Mouse (Mus musculus) stomach, postnatal 0 days (tissue): ENCODE data around the gene Alkbh4.
"Not testable (repeated sequence)": the region's sequence is repeated elsewhere in the genome, so short reads cannot be mapped to it uniquely, and the experiment has no call there.

Source experiments
- CTCF ChIP-seq: IDR thresholded peaks from 2 replicates; pipeline ENCODE4 v1.5.1; 2016; ENCODE audit warnings: antibody characterized with exemption, low read depth, mild to moderate bottlenecking, moderate library complexity
- EP300 ChIP-seq: optimal IDR thresholded peaks from 2 replicates; pipeline ENCODE3; 2016; ENCODE audit warnings: antibody characterized with exemption

DNA sequence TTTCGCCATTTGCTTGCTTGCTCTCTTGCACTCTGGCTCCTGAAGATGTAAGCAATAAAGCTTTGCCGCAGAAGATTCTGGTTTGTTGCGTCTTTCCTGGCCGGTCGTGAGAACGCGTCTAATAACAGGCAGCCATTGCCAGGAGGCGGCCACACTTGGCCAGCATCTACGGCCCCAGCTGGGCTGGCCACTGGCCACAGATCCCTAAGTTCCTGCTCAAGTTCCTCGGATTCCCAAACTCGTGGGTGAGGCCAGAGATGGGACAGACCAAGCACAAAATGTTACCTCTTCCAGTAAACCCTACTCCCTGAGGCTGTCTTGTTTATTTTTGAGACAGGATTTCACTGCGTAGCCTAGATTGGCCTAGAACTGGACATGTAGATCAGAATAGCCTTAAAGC lies 24.1 kb downstream of the Alkbh4 start:
- not testable (repeated sequence) for TF ChIP-seq CTCF, EP300
